Mouse (Mus musculus): ENCODE results near the gene Slc16a2. TPM values are rescaled to one million over a fixed set of nuclear protein-coding genes. Genes with fewer than 3 reads are reported as not detected.
A peak's percentile ranks its signal among the peaks of the same experiment; 100 is the strongest.
"Not testable (repeated sequence)": the region's sequence is repeated elsewhere in the genome, so short reads cannot be mapped to it uniquely, and the experiment has no call there.

The Slc16a2 gene
- polyA plus RNA-seq, 1 experiment from 2014 or later, result 9.6 TPM

- Histone ChIP-seq H3K4me3 (ENCODE audit: low read depth, low read length) (peak overlapping the region; percentile 37), H3K9me3 (ENCODE audit: control insufficient read depth, low read length) (no peaks in the 10 kb centered on the region), H3K36me3 (ENCODE audit: control insufficient read depth, insufficient read depth, low read length) (no peaks in the 10 kb centered on the region), H3K27me3 (replicated peaks; ENCODE audit: control insufficient read depth, insufficient read depth, low read length) (peaks cover 53% of the 10 kb centered on the region), H3K4me1 (replicated peaks; ENCODE audit: control insufficient read depth, insufficient read depth, low read length) (no peaks in the 10 kb centered on the region), H3K9ac (ENCODE audit: low read length) (peak overlapping the region; percentile 35), H3K4me2 (ENCODE audit: low read length) (peak overlapping the region; percentile 65), H3K27ac (ENCODE audit: low read depth) (peak overlapping the region; percentile 51; the same call in 1 of the 2 replicates)
- peak; percentile 72 for DNase-seq (ENCODE audit: low spot score)
- peak; percentile 79 for ATAC-seq (replicated peaks; ENCODE audit: low FRiP score, low TSS enrichment, low read depth)
- 2% methylated on average over 33 of the region's 41 CpGs for WGBS
Observed at GRCm38 (mm10) chrX:103695165-103695996, 126.4 kb downstream of the Slc16a2 start.

GRCm38 (mm10) chrX:103694787-103695164 lies 127.0 kb downstream of the Slc16a2 start:
- Histone ChIP-seq H3K9ac (ENCODE audit: low read length) (peak overlapping the region; percentile 35; the same call in 1 of the 2 replicates), H3K4me2 (ENCODE audit: low read length) (peak overlapping the region; percentile 65), H3K4me1 (replicated peaks; ENCODE audit: control insufficient read depth, insufficient read depth, low read length) (no peaks in the 10 kb centered on the region), H3K4me3 (ENCODE audit: low read depth, low read length) (peak overlapping the region; percentile 37), H3K9me3 (ENCODE audit: control insufficient read depth, low read length) (no peaks in the 10 kb centered on the region), H3K27me3 (replicated peaks; ENCODE audit: control insufficient read depth, insufficient read depth, low read length) (peaks cover 49% of the 10 kb centered on the region), H3K27ac (ENCODE audit: low read depth) (no peak overlapping the region), H3K36me3 (ENCODE audit: control insufficient read depth, insufficient read depth, low read length) (no peaks in the 10 kb centered on the region)
- ATAC-seq (replicated peaks; ENCODE audit: low FRiP score, low TSS enrichment, low read depth) (no peak; the same call in 1 of the 2 replicates), DNase-seq (ENCODE audit: low spot score) (peak; percentile 56)
- 3% methylated on average over 15 of the region's 17 CpGs for WGBS

- Histone ChIP-seq H3K9me3 (ENCODE audit: control insufficient read depth, low read length) (no peaks in the 10 kb centered on the region), H3K36me3 (ENCODE audit: control insufficient read depth, insufficient read depth, low read length) (no peaks in the 10 kb centered on the region), H3K4me2 (ENCODE audit: low read length) (peak overlapping the region; percentile 65), H3K27ac (ENCODE audit: low read depth) (no peak overlapping the region), H3K4me3 (ENCODE audit: low read depth, low read length) (no peak overlapping the region), H3K9ac (ENCODE audit: low read length) (no peak overlapping the region), H3K27me3 (replicated peaks; ENCODE audit: control insufficient read depth, insufficient read depth, low read length) (peaks cover 52% of the 10 kb centered on the region), H3K4me1 (replicated peaks; ENCODE audit: control insufficient read depth, insufficient read depth, low read length) (no peaks in the 10 kb centered on the region)
- ATAC-seq (replicated peaks; ENCODE audit: low FRiP score, low TSS enrichment, low read depth), result no peak
- 30% methylated on average over 10 of the region's 10 CpGs for WGBS
- no peak for DNase-seq (ENCODE audit: low spot score)
Observed at GRCm38 (mm10) chrX:103694381-103694780, 127.4 kb downstream of the Slc16a2 start.

DNA sequence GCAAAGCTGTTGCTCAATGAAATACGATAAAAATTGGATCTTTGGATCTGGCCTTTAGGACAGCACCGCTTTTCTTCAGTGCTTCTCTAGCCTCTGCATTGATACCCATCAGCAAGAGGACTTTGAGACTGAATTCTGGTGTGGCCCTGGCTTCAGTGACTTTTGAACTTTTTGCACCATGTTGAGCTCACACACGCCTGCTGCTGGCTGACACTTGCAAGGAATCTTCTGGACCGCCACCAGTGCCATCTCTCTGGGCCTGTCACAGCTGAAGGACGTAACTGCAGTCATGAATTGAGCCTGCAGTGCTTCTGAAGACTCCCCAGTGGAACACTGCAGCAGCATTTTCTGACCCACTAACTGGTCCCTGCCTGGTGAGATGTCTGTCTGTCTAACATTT lies 128.9 kb downstream of the Slc16a2 start:
- no peaks in the 10 kb centered on the region for H3K9me3 ChIP-seq (ENCODE audit: control insufficient read depth, low read length)
- peaks cover 47% of the 10 kb centered on the region for H3K27me3 ChIP-seq (replicated peaks; ENCODE audit: control insufficient read depth, insufficient read depth, low read length)
- 87% methylated on average over 5 of the region's 5 CpGs for WGBS
- no peak overlapping the region for H3K4me3 ChIP-seq (ENCODE audit: low read depth, low read length)
- H3K9ac ChIP-seq (ENCODE audit: low read length), result no peak overlapping the region
- no peak overlapping the region for H3K27ac ChIP-seq (ENCODE audit: low read depth)
- H3K4me2 ChIP-seq (ENCODE audit: low read length), result no peak overlapping the region
- H3K4me1 ChIP-seq (replicated peaks; ENCODE audit: control insufficient read depth, insufficient read depth, low read length), result no peaks in the 10 kb centered on the region
- H3K36me3 ChIP-seq (ENCODE audit: control insufficient read depth, insufficient read depth, low read length), result no peaks in the 10 kb centered on the region
- ATAC-seq (replicated peaks; ENCODE audit: low FRiP score, low TSS enrichment, low read depth) (no peak), DNase-seq (ENCODE audit: low spot score) (no peak)

DNA sequence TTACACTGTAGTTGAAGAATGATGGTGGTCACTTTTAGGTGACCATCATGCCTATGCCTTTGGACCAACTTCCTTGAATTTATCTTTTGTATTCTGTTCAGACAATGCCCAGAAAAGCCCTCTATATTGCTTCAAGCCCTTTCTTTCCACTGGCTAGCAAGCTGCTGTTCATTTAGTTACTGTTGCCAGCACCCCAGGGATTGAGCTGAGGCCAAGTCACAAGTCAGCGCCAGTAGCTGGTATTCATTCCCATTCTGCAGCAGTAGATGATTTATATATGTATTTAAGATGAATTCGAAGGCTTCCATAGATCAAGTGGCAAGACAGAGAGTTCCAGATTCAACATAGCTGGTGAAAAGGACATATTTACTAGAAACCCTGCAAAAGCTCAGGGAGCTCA lies 133.2 kb downstream of the Slc16a2 start:
- DNase-seq (ENCODE audit: low spot score) (no peak), ATAC-seq (replicated peaks; ENCODE audit: low FRiP score, low TSS enrichment, low read depth) (no peak)
- H3K4me1 ChIP-seq (replicated peaks; ENCODE audit: control insufficient read depth, insufficient read depth, low read length), result no peaks in the 10 kb centered on the region
- no peak overlapping the region for H3K4me3 ChIP-seq (ENCODE audit: low read depth, low read length)
- 82% methylated on average over 2 of the region's 2 CpGs for WGBS
- H3K36me3 ChIP-seq (ENCODE audit: control insufficient read depth, insufficient read depth, low read length), result no peaks in the 10 kb centered on the region
- no peak overlapping the region for H3K9ac ChIP-seq (ENCODE audit: low read length)
- H3K27me3 ChIP-seq (replicated peaks; ENCODE audit: control insufficient read depth, insufficient read depth, low read length), result peaks cover 23% of the 10 kb centered on the region
- H3K9me3 ChIP-seq (ENCODE audit: control insufficient read depth, low read length), result no peaks in the 10 kb centered on the region
- H3K27ac ChIP-seq (ENCODE audit: low read depth), result no peak overlapping the region
- no peak overlapping the region for H3K4me2 ChIP-seq (ENCODE audit: low read length)

DNA sequence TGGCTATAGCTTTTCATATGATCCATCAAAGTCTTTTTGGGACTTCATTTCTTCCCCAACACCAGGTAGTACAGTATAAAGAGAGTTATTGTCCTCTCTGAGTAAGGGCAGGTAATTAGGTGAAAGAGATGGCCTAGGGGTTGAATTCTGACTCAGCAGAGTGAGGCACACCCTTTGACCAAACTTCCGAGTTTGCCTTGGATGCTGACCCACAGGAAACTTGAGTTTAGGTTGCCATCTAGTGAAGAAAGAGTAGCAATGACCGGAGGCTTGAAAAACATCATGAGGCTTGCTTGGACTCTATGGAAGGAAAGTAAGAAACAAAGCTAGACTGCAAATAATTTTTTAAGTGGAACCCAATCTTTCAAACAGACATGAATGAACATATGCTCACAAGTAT lies 147.1 kb downstream of the Slc16a2 start:
- ATAC-seq (replicated peaks; ENCODE audit: low FRiP score, low TSS enrichment, low read depth) (no peak), DNase-seq (ENCODE audit: low spot score) (no peak)
- Histone ChIP-seq H3K9ac (ENCODE audit: low read length) (no peak overlapping the region), H3K9me3 (ENCODE audit: control insufficient read depth, low read length) (no peaks in the 10 kb centered on the region), H3K27me3 (replicated peaks; ENCODE audit: control insufficient read depth, insufficient read depth, low read length) (0 out of 2 replicates have a peak, but pooled peaks cover 2% of the 10 kb centered on the region), H3K4me1 (replicated peaks; ENCODE audit: control insufficient read depth, insufficient read depth, low read length) (no peaks in the 10 kb centered on the region), H3K4me2 (ENCODE audit: low read length) (no peak overlapping the region), H3K4me3 (ENCODE audit: low read depth, low read length) (no peak overlapping the region), H3K27ac (ENCODE audit: low read depth) (no peak overlapping the region), H3K36me3 (ENCODE audit: control insufficient read depth, insufficient read depth, low read length) (no peaks in the 10 kb centered on the region)
- 27% methylated on average over 2 of the region's 2 CpGs for WGBS

DNA sequence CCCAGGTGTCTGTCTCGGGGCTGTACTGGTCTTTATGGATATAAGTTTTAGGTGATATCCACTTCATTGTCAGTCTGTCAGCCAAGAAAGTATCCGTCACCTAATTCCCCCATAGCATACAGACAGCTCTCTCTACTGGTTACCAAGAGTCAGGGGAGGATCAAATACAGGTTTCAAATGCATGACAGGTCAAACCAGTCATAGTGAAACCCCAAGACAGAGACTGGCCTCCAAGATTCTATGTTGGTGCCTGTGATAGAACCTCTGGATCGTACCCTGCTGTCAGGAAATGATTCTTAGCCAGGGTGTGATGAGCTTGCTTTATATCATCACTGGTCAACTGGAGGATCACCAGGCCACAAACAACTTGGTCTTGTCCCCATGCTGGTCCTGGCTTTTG lies 148.0 kb downstream of the Slc16a2 start:
- ATAC-seq (replicated peaks; ENCODE audit: low FRiP score, low TSS enrichment, low read depth) (no peak), DNase-seq (ENCODE audit: low spot score) (no peak)
- Histone ChIP-seq H3K4me3 (ENCODE audit: low read depth, low read length) (no peak overlapping the region), H3K9me3 (ENCODE audit: control insufficient read depth, low read length) (no peaks in the 10 kb centered on the region), H3K4me2 (ENCODE audit: low read length) (no peak overlapping the region), H3K27ac (ENCODE audit: low read depth) (no peak overlapping the region), H3K9ac (ENCODE audit: low read length) (no peak overlapping the region), H3K36me3 (ENCODE audit: control insufficient read depth, insufficient read depth, low read length) (no peaks in the 10 kb centered on the region), H3K27me3 (replicated peaks; ENCODE audit: control insufficient read depth, insufficient read depth, low read length) (no peaks in the 10 kb centered on the region), H3K4me1 (replicated peaks; ENCODE audit: control insufficient read depth, insufficient read depth, low read length) (no peaks in the 10 kb centered on the region)
- WGBS, result 84% methylated on average over 3 of the region's 3 CpGs

- Histone ChIP-seq H3K4me1 (replicated peaks; ENCODE audit: control insufficient read depth, insufficient read depth, low read length) (no peaks in the 10 kb centered on the region), H3K27ac (ENCODE audit: low read depth) (no peak overlapping the region), H3K27me3 (replicated peaks; ENCODE audit: control insufficient read depth, insufficient read depth, low read length) (no peaks in the 10 kb centered on the region), H3K4me2 (ENCODE audit: low read length) (no peak overlapping the region), H3K4me3 (ENCODE audit: low read depth, low read length) (no peak overlapping the region), H3K9ac (ENCODE audit: low read length) (no peak overlapping the region), H3K36me3 (ENCODE audit: control insufficient read depth, insufficient read depth, low read length) (no peaks in the 10 kb centered on the region), H3K9me3 (ENCODE audit: control insufficient read depth, low read length) (no peaks in the 10 kb centered on the region)
- no peak for ATAC-seq (replicated peaks; ENCODE audit: low FRiP score, low TSS enrichment, low read depth)
- no peak for DNase-seq (ENCODE audit: low spot score)
Observed at GRCm38 (mm10) chrX:103670245-103670644, 151.5 kb downstream of the Slc16a2 start.

- ATAC-seq (replicated peaks; ENCODE audit: low FRiP score, low TSS enrichment, low read depth); H3K27ac ChIP-seq (ENCODE audit: low read depth); H3K4me3 ChIP-seq (ENCODE audit: low read depth, low read length); DNase-seq (ENCODE audit: low spot score); H3K9me3 ChIP-seq (ENCODE audit: control insufficient read depth, low read length); H3K36me3 ChIP-seq (ENCODE audit: control insufficient read depth, insufficient read depth, low read length); H3K9ac ChIP-seq (ENCODE audit: low read length); H3K4me2 ChIP-seq (ENCODE audit: low read length); H3K27me3 ChIP-seq (replicated peaks; ENCODE audit: control insufficient read depth, insufficient read depth, low read length); H3K4me1 ChIP-seq (replicated peaks; ENCODE audit: control insufficient read depth, insufficient read depth, low read length): not testable (repeated sequence)
- 84% methylated on average over 10 of the region's 10 CpGs for WGBS
Observed at GRCm38 (mm10) chrX:103664445-103664844, 157.3 kb downstream of the Slc16a2 start.

Measured in intestine, embryonic 14.5 days (tissue).